Mouse (Mus musculus): ENCODE results near the gene Efcab2.

The Efcab2 gene

DNA sequence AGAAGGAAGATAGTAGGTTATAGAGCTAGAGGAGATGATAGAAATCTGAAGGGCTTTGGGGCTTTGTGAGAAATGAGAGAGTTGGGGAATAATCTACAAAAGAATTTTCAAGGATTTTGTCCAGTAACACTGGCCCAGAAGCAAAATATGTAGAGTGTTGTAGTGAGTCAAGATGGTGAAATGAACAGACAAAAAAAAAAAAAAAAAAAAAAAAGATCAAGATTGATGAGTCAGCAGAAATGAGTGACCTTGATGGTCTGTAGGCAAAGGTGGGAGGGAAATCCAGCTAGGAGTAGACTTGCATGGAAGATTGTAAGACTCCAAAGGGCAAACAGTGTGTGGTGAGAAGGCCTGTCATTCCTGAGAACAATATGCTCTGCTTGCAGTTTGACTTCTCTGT is 78.0 kb downstream of the Efcab2 start:
- in situ Hi-C loops (cut with MboI), result no loop called here

DNA sequence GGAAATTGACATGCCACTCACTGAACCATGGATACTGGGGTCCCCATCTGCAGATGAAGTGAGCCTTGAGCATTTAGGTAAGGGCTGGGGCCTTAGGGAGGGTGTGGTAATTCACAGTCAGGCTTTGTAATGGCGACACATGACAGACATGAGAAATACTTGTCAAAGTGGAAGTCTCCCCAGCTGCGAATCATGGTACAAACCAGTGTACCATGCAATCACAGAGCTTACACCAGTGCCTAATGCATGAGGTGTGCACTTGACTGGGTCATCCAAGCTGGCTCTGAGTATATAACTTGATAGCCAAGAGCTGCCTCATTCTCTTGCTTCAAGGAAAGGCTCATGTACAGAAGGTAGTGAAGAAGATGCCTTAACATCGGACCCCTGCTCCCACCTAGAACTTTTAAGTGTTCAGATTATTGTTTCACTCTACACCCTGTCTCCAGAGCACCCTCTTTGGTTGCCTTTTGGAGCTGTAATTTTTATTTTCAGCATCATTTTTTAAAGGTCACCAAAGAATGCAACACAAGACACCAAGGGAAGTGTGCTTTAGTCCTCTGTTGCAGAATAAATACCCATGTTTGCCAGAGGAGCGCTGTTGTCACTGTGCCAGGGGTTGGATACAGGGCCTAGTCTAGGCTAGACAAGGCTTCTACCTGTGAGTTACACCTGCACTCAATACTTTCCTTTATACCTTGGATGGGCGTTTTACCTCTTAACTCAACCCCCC is 79.4 kb downstream of the Efcab2 start:
- in situ Hi-C loops (cut with MboI), result no loop called here

DNA sequence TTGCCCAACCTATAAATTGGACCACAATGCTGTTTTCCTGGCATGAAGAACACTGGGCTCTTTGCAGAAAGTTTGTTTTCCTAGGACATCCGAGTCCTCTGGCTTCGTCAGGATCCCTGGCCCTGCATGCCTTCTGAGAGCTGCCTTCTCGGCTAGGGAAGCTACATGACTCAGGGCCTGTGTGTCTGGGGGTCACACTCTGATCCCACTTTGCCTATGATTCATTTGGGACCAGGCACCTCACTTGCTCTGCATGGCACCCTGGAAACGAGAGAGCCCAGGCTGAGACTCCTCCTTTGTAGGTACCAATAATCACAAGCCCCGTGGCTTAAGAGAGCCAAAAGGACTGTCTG is 80.0 kb downstream of the Efcab2 start:
- in situ Hi-C loops (cut with MboI), result no loop called here

DNA sequence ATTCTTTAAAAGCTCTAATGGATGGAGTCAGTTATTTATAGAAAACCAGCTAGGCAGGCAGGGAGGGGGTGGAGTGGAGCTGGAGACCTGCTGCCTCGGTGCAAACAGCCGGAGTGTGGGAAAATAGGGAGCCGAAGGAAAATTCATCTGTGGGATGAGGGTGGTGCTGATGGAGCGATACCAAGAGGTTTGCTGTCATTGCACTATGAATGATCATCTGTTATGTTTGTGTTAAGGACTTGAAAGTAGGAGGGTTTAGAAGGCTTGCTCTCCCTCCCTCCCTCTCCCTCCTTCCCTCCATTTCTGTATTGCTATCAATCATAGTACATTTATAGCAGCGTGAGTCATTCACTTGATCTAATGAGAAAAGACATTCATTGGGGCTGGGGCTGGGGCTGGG is 80.9 kb downstream of the Efcab2 start:
- in situ Hi-C loops (cut with MboI), result no loop called here

DNA sequence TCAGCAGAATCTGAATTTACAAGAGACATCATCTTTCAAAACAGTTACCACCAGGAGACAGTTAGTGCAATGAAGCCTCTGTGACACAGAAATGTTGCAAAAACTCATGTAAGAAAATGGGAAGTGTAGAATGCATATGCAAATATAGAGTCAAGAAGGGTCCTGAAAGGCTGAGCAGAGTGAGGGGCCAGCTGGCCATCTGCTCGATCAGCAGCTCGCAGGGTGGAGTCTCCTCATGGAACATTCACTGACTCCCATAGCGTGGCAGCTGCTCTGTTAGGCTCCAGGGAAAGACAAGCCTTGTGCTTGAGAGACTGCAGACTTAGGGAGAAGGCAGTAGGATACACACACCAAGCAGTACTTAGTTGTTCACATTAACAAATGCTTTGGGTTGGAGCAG is 83.2 kb downstream of the Efcab2 start:
- in situ Hi-C loops (cut with MboI), result no loop called here

DNA sequence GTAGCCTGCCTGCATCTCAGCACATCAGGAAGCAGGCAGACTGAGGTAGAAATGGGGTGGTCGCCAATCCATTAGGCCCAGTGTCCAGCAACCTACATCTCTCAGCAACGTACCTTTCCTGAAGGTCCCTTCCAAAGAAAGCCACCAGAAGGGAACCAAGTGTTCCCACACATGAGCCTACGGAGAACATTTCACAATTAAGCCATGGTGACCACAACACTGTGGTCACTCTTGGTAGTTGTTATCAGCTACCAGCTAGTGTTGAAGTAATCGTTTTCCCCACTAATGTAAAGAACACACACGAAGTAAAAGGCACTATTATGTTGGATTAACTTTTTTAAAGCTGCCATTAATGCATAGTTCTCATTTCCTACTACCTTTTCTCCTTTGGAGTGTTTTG is 85.8 kb downstream of the Efcab2 start:
- in situ Hi-C loops (cut with MboI), result no loop called here

DNA sequence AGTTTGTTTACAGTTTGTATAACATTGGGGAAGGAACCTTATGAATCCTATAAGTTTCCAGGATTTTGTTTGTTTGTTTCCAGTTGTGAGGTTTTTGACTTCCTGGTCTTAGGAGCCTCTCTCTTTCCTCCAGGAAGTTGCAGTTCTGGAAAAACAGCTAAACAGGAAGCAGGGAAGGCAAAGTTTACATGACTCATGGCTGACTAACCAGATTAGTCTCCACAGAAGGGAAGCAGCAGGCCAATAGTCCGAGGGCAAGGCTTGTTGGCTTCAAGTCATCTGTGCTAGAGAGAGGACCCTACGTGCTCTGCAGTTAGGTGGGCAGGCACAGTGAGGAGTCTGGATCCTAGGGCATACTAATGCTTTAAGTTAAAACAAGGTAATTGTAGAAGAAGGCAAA is 86.6 kb downstream of the Efcab2 start:
- in situ Hi-C loops (cut with MboI), result no loop called here

DNA sequence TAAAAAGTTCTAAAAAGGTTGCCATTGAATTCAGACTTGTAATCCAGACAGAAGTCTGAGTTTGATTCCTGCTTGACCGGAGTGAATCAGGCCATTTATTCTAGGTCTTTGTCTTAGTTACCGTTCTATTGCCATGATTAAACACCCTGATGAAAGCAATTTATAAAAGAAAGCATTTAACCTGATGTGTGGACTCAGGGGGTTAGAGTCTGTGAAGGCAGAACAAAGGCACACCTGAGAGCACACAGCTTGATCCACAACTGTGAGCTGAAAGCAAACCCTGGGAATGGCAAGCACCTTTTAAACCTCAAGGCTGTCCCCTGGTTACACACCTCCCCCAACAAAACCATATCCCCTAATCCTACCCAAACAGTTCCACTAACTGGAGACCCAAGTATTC is 90.3 kb downstream of the Efcab2 start:
- in situ Hi-C loops (cut with MboI), result no loop called here

DNA sequence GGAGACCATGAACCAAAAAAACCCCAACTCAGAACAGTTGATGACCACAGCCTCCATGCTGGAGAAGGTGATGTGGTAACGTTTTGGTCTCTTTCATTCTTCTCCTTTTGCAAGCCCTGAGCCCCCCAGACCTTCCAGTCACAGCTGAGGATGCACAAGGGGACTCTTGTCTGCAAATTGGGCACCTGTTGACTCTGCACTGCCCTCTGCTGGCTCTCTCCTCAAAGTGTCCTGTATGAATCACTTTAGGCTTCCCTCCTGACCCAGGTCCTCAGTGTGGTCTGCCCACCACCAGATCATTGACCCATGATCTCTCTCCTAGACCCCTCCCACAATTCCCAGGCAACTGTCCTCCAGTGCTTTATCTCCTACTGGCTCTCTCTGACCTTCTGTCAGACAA is 91.0 kb downstream of the Efcab2 start:
- in situ Hi-C loops (cut with MboI), result no loop called here

DNA sequence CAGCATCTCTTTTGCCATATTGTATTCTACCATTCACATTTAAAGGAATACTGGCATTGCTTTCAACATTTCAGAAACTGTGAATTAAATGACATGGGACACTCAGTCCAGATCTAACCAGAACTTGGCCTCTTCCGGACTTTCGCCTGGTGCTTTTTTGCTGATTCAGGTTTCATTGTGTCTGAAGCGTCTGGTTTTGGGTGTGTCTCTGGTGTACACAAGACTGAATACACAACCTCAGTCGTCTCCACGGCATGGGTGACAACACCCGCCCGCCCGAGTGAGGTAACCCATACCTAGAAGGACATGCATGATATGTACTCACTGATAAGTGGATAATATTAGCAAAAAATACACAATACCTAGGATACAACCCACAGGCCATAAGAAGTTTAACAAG is 101.1 kb downstream of the Efcab2 start:
- in situ Hi-C loops (cut with MboI), result no loop called here

DNA sequence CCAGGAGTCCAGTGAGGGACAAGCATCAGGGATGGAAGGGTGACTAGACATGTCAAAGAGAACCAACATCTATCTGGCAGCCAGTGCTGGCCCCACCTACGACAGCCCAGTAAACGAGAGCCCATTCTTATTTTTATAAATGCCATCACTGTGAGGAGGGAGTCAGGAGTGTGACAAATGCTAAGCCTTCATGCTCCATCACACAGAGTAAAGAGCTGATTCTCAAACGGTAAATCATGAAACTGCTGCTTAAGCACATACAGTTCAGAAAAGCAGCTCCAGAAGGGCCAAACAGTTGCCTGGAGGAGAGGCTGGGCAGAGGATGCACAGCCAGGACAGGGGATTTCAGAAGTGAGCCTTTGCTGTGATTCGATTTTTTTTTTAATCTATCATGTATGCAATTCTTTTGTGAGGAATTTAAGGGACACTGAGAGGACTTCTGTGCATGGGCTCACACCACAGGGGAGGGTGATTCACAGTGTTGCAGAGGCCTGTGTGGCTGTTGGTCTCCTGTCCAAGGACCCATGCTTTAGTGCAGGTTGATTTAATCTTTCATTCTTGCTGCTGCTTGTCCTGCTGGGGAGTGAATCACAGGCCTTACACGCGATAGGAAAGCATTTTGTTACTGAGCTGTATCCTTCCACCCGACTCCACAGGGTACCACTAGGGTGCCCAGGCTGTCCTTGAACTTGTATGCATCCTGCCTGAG is 106.6 kb downstream of the Efcab2 start:
- in situ Hi-C loops (cut with MboI), result no loop called here

DNA sequence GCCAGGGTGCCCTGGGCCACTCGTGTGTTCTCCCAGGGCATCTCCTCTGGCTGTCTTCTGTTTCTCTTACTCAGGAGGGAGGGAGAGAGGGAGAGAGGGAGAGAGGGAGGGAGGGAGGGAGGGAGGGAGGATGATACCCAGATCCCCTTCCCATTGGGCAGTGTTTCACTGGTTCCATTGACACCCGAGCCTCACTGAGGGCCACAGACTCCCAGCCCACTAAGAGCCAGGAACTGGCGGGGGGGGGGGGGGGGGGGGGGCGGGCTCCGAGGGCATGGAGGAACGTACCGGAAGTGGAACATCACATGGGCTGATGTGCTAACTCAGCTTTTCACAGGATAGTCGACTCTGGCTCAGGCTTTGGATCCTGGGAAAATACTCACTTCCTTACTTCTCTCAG is 108.1 kb downstream of the Efcab2 start:
- in situ Hi-C loops (cut with MboI), result no loop called here

DNA sequence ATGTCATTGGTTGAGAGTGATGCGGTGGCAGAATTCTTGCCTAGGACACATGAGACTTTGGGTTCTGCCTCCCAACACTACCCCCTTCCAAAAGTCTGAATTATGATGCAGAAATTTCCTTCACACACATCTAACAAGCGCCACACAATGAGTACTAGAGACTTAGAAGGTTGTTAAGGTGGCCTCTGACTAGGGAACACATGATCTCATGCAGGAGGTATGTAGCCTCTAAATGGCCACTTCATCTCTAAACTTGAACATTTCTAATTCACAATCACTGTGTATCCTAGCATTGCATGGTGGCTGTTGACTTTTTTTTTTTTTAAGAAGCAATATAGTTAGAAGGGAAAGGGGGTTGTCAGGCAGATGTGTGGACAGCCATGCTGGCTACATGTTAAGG is 110.0 kb downstream of the Efcab2 start:
- in situ Hi-C loops (cut with MboI), result no loop called here

DNA sequence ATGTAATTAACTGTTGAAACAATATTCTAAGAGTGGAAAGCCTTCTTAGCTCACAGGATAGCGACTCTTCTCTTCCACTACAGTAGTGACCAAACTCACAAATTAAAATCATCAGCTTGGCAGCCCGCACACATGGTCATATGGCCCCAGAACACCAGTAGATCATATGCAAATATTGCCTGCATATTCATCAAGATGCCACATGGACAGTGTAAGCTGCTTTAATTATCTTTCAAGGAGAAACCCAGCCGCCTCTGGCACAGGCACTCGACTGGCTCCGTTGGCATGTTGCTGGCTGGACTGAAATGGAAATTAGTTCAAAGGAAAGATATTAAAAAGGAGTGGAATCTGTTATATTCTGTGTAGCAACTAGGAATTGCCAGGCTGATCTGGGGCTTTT is 116.5 kb downstream of the Efcab2 start:
- in situ Hi-C loops (cut with MboI), result loop anchor here (10.0 kb wide), 1 partner anchor 952 kb away; no protein-coding TSS in a partner anchor

DNA sequence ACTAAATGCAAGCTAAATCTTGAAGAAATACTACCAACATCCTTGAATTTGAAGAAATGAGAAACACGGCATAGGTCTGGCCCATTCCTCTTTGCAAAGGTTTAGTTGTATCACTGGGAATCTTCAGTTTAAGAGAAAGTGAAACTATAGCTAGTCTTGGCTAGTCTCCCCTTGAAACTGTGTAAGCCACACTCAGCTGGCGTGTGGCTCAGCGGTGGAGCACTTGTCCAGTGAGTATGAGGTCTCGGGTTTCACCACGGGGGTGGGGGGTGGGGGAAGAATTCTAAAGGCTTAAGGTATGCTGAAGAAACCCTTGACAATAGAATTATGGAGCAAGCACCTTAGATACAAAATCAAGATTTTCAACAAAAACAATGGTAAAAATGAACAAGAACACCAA is 117.3 kb downstream of the Efcab2 start:
- in situ Hi-C loops (cut with MboI), result loop anchor here (10.0 kb wide), 1 partner anchor 952 kb away; no protein-coding TSS in a partner anchor

DNA sequence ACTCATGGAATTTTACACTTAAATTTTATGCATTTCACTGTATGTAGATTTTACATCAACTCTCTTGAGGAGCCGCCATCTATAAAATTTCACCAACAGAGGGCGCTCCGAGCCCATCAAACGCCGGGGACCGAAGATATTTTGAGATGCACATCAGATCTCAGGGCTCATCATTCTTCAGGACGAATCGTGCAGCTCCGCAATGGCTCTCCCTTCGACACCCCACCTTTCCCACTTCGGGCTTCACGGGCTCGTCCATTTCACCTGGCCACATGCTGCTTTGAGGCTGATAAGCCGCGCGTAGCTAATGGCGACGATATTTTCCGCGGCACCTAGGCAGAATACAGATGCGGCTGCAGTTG is 121.3 kb downstream of the Efcab2 start:
- in situ Hi-C loops (cut with MboI), result loop anchor here (10.0 to 25.0 kb wide), 2 partner anchors 610 to 948 kb away; no protein-coding TSS in a partner anchor

DNA sequence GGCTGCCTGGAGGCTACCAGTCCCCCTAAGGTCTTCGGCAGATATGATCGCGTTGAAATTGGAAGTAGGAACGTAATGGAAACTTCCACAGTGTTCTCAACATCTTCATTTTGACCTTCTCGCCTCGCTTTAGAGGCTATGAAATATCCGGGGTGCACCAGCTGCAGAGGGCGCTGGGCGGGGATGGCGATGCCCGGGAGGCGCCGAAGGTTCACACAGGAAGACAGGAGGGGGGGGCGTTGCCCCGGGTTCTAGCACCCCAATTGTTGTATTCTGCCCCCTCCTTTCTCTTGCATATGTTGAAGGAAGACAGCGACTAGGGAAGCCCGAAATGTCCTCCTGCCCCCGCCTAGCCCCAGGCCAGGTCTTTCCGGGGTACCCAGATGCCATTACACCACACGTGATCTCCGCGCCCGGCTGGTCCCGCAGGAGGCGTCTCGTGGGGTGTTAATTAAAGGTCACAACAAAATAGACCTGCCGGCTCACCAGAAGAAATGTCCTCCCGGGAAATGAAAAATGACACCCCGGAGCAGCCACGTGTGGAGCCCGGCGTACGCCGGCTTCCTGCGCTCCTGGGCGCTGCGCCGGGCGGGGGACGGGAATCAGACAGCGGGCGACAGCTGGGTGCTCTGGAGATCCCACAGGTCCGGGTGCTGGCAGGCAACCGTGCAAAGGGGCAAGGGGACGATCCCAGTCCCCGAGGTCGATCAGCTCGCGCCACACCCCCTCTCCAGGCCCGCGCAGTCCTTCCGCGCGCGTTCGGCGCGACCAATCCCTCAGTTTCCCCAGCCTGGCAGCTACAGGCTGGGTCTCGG is 121.9 kb downstream of the Efcab2 start:
- in situ Hi-C loops (cut with MboI), result loop anchor here (10.0 to 25.0 kb wide), 2 partner anchors 610 to 947 kb away; no protein-coding TSS in a partner anchor

DNA sequence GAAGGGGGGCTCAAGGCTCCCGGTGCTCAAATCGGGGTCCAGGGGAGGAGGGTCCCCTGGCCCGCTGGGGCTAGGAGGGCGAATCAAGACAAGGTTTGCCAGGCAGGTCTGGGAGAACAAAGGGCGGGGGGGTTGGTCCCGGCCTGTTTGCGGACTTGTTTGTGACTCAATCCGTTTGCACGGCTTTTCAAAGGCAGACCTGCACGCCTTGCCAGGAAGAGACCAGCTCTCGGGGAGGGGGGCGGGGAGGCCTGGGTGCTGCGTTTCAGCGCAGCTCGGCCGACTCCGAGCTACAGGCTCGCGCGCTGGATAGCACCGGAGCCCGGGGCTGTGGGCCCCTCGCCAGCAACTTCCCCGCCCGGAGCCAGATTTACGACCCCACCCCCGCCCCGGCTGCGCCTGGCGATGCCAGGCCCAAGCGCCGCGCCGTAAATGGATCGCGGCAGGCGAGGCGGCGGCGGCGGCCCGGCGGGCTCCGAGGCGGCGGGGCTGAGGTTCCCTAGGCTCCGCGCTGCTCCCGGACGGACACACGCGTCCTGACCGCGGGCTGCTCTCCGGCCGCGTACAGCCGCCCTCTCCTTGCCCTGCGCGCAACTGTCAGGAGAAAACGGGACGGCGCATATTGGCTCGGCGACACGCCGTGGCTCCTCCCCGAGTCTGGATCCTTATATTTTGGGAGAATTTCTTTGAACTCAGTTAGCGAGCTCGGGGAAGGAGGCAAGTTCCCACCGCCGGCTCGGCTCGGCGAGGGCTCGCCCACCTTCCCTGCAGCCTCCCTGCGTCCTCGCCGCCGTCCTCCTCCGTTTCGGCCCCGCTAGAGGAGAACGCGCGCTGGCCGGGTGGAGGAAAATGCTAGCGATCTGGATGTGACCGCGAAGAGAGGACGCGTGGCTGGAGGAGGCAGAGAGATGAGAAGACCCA is 122.8 kb downstream of the Efcab2 start, which contains the start of gene Kif26b:
Kif26b (plus strand) TSS at position 695 of the 921 bp plus-strand sequence.
- in situ Hi-C loops (cut with MboI), result loop anchor here (10.0 to 25.0 kb wide), 2 partner anchors 609 to 946 kb away; no protein-coding TSS in a partner anchor

DNA sequence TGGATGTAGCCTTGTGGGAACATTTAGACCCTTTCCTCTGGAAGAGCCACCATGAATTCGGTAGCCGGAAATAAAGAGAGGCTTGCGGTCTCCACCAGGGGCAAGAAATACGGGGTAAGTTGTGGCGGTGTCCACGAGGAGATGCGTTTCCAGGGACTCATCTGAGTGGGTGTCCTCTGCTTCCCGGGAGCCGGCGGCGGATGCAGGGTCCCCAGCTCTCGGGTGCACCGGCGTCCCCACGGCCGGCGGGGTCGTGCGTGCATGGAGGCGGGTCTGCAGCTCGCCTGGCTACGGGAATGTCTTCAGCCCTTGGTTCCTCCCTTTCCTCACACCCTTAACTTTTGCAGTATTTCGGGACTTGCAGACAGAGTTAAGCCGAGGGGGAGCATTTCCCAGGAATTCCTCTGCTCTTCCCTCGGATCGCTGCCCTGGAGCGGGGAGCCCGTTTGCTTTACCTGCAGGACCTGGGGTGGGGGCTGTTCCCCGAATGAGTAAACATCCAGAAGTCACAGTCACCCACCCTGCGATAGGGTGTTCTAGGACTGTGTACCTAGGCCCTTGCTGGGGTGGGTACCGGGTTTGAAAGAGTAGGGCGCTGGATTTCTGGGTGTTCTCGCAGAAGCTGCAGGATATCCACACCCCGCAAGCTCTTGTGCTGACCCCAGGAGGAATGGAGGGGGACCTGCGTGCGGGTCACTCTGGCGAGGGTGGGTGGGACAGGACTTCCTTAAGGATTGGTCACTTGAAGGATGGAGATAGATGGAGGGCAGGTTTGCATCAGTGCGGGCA is 123.8 kb downstream of the Efcab2 start:
- in situ Hi-C loops (cut with MboI), result loop anchor here (10.0 to 25.0 kb wide), 2 partner anchors 608 to 945 kb away; no protein-coding TSS in a partner anchor

DNA sequence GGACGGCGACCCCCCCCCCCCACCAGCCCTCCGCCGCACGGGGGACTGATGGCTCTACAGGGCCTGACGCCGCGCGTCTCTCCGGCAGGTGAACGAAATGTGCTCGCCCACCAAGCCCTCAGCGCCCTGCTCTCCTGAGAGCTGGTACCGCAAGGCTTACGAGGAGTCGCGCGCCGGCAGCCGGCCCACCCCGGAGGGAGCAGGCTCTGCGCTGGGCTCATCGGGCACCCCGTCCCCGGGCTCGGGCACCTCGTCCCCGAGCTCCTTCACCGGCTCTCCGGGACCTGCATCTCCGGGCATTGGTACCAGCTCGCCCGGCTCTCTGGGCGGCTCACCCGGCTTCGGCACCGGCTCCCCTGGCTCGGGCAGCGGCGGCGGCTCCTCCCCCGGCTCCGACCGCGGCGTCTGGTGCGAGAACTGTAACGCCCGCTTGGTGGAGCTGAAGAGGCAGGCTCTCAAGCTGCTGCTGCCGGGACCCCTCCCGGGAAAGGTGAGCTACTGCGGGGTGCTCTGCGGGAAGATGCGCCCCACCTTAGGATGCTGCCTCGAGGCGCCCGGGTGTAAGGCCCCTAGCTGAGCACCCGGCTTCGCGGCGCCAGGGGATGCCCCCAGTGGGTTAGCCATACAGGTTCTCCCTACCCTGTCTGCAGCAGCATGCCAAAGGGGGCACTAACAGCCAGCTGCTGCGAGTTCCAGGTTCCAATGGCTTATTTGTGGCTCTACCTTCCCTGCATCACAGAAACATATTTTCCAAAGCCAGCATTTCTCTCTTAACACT is 124.6 kb downstream of the Efcab2 start:
- in situ Hi-C loops (cut with MboI), result loop anchor here (25.0 kb wide), 1 partner anchor 607 kb away; no protein-coding TSS in a partner anchor

Data from mature B cell (primary cell).